Mouse (Mus musculus) testis, adult 2 months (tissue): ENCODE data around the gene Pofut2. TPM values are rescaled to one million over a fixed set of nuclear protein-coding genes. Genes with fewer than 3 reads are reported as not detected.

ENCODE experiments used
- H3K27ac ChIP-seq: fragments of 200-500 bp; 2 replicates; pipeline ENCODE4 v1.5.1; 2012; ENCODE audit warnings: low read depth, low read length; ENCODE audit not compliant: control insufficient read depth, insufficient read depth
- H3K27me3 ChIP-seq: fragments of 200-500 bp; 2 replicates; pipeline ENCODE4 v1.6.1; 2012; ENCODE audit warnings: mild to moderate bottlenecking, low read length, moderate library complexity; ENCODE audit not compliant: control insufficient read depth, insufficient read depth
- H3K36me3 ChIP-seq: fragments of 200-500 bp; 2 replicates; pipeline ENCODE4 v1.6.1; 2012; ENCODE audit warnings: mild to moderate bottlenecking, low read length; ENCODE audit not compliant: control insufficient read depth, insufficient read depth
- H3K4me1 ChIP-seq: fragments of 200-500 bp; 2 replicates; pipeline ENCODE4 v1.6.1; 2012; ENCODE audit warnings: low read length; ENCODE audit not compliant: control insufficient read depth, insufficient read depth
- H3K4me3 ChIP-seq: fragments of 200-500 bp; 2 replicates; pipeline ENCODE4 v1.5.1; 2012; ENCODE audit warnings: low read depth, mild to moderate bottlenecking, low read length, moderate library complexity, mixed read lengths; ENCODE audit not compliant: control insufficient read depth
- CTCF ChIP-seq: fragments of 200-500 bp; IDR thresholded peaks from 2 replicates; pipeline ENCODE4 v1.5.1; 2012; ENCODE audit warnings: low read depth, mild to moderate bottlenecking, inconsistent platforms, low read length, moderate library complexity; ENCODE audit not compliant: control insufficient read depth, insufficient read depth, insufficient replicate concordance
- POLR2A ChIP-seq: fragments of 200-500 bp; IDR thresholded peaks from 2 replicates; pipeline ENCODE4 v1.6.1; 2012; ENCODE audit warnings: low read depth, mild to moderate bottlenecking, inconsistent platforms, low read length, moderate library complexity; ENCODE audit not compliant: control insufficient read depth
- polyA plus RNA-seq: library from polyadenylated mRNA; depleted of rRNA; stranded (reverse); fragments of >200 nt; gene quantifications from 2 replicates; pipeline ENCODE4 v1.2.3, GENCODE M21; 2012; rRNA removed

Pofut2 gene
- polyA plus RNA-seq, 1 experiment: 54.0 TPM

GRCm38 (mm10) chr10:77304840-77305533, 46.0 kb downstream of the Pofut2 start:
- no peak overlapping the region for H3K4me3 ChIP-seq
- no peaks in the 10 kb centered on the region for H3K36me3 ChIP-seq
- H3K4me1 ChIP-seq: no peaks in the 10 kb centered on the region
- TF ChIP-seq POLR2A (no peak), CTCF (no peak)
- H3K27ac ChIP-seq: no peak overlapping the region
- no peaks in the 10 kb centered on the region for H3K27me3 ChIP-seq

GRCm38 (mm10) chr10:77305766-77306165, 46.7 kb downstream of the Pofut2 start:
- Histone ChIP-seq H3K27me3 (no peaks in the 10 kb centered on the region), H3K36me3 (no peaks in the 10 kb centered on the region), H3K27ac (no peak overlapping the region), H3K4me1 (no peaks in the 10 kb centered on the region), H3K4me3 (no peak overlapping the region)
- no peak for TF ChIP-seq POLR2A
- no peak for TF ChIP-seq CTCF

- H3K27me3 ChIP-seq: no peaks in the 10 kb centered on the region
- H3K36me3 ChIP-seq: no peaks in the 10 kb centered on the region
- TF ChIP-seq POLR2A (no peak), CTCF (no peak)
- no peaks in the 10 kb centered on the region for H3K4me1 ChIP-seq
- no peak overlapping the region for H3K4me3 ChIP-seq
- H3K27ac ChIP-seq: no peak overlapping the region
These were observed 50.0 kb downstream of the Pofut2 start for GRCm38 (mm10) chr10:77308978-77309377.

- H3K27me3 ChIP-seq: no peaks in the 10 kb centered on the region
- no peak for TF ChIP-seq POLR2A
- TF ChIP-seq CTCF: no peak
- H3K36me3 ChIP-seq: no peaks in the 10 kb centered on the region
- H3K4me1 ChIP-seq: no peaks in the 10 kb centered on the region
- H3K4me3 ChIP-seq: no peak overlapping the region
- H3K27ac ChIP-seq: no peak overlapping the region
These were observed 55.8 kb downstream of the Pofut2 start for GRCm38 (mm10) chr10:77314711-77315266.

- no peak overlapping the region for H3K4me3 ChIP-seq
- no peaks in the 10 kb centered on the region for H3K4me1 ChIP-seq
- no peak overlapping the region for H3K27ac ChIP-seq
- TF ChIP-seq POLR2A (no peak), CTCF (no peak)
- H3K27me3 ChIP-seq: no peaks in the 10 kb centered on the region
- no peaks in the 10 kb centered on the region for H3K36me3 ChIP-seq
These were observed 56.7 kb downstream of the Pofut2 start for GRCm38 (mm10) chr10:77315682-77316081.

Other genes starting within 250 kb of the Pofut2 start
- gene Slc19a1, start 227.0 kb upstream of the Pofut2 start, polyA plus RNA-seq: 4.7 and 4.8 TPM in 2 replicates
- 10.5 and 10.8 TPM in 2 replicates for gene Col18a1, start 92.7 kb upstream of the Pofut2 start, polyA plus RNA-seq
- 10.9 and 12.9 TPM in 2 replicates for gene Adarb1, start 159.1 kb downstream of the Pofut2 start, polyA plus RNA-seq